Mouse (Mus musculus) C2C12 (cell line): ENCODE data around the gene Cfap43.
A peak's percentile ranks its signal among the peaks of the same experiment; 100 is the strongest.

ENCODE experiments used
- CEBPB ChIP-seq: IDR thresholded peaks from one replicate; pipeline ENCODE4 v1.6.1; 2011; ENCODE audit warnings: low read depth, mild to moderate bottlenecking, control low read depth, moderate library complexity
- CTCF ChIP-seq: IDR thresholded peaks from one replicate; pipeline ENCODE4 v1.5.1; 2011; ENCODE audit not compliant: control insufficient read depth, insufficient read depth, insufficient read length
- FOSL1 ChIP-seq: IDR thresholded peaks from one replicate; pipeline ENCODE4 v1.8.0; 2011; ENCODE audit warnings: mild to moderate bottlenecking, low read length; ENCODE audit not compliant: poor library complexity, insufficient read depth, severe bottlenecking
- MAX ChIP-seq: IDR thresholded peaks from one replicate; pipeline ENCODE4 v1.6.1; 2011; ENCODE audit warnings: mild to moderate bottlenecking, control low read depth
- MYOD1 ChIP-seq: IDR thresholded peaks from one replicate; pipeline ENCODE4 v1.6.1; 2011; ENCODE audit warnings: low read depth; ENCODE audit not compliant: control insufficient read depth, insufficient read length
- USF1 ChIP-seq: IDR thresholded peaks from one replicate; pipeline ENCODE4 v1.6.1; 2011; ENCODE audit warnings: low read depth, mild to moderate bottlenecking, control low read depth, moderate library complexity

DNA sequence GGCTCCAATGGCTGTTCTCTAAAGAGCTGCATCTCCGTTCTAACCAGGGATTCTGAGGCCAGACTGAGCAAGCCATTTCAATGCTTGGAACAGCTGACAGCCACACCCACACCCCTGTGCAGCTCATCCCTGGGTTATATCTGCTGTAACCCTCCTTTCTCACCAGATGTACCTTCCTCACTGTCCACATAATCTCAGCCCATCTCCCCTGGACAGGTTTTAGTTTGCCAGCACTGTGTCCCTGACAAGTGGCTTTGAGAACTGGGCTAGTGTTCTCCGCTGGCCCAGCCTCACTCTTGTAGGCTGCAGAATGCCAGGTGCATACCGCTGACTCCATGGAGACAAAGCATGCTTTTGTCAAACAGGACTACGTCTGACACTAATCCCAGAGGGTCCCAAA, 1.7 kb downstream of the Cfap43 start:
- TF ChIP-seq CTCF = no peak
- TF ChIP-seq USF1 = no peak
- no peak for TF ChIP-seq MAX
- peak; percentile 16 for TF ChIP-seq MYOD1
- TF ChIP-seq CEBPB = no peak
- TF ChIP-seq FOSL1 = no peak
